ENCODE assay signal across 9 mouse cellular contexts in the genomic region with DNA sequence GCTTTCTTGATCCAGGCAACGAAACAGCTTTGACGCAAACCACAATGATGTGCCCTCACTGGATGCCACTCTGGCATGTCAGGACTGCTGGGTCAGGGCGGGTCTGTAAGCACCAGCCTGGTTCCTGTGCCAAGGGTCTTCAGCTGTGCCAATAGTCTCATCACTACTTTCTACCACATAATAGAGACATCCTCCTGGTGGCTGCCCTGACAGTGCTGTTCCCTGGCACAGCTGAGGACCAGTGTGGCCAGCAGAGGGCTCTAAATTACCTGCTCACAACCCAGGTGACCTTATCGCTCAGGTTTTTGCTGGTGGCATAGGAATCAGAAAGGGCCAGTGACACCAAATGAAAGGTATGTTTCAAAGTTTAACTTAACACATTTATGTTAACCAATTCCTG. TPM values are rescaled to one million over a fixed set of nuclear protein-coding genes. Genes with fewer than 3 reads are reported as not detected.
DNase-seq lines count a peak whose midpoint lies in the region; ATAC-seq and TF ChIP-seq lines count a peak whose summit lies in the region.
"Had no signal": no experiment of that assay in that cellular context is flagged by ENCODE, and none has a peak within 500 bp of the region (broad histone marks: within the 10 kb centered on the region; RNA-seq: fewer than 3 reads in every experiment).

No protein-coding gene starts in this region.

- no peak overlapping the region for H3K9ac ChIP-seq in kidney, embryonic 16.5 days (replicated peaks; ENCODE audit: low read length)

- intact Hi-C loops in left cerebral cortex, postnatal 36 days (cut with DNase I): no loop called here
- intact Hi-C loops in left cerebral cortex, postnatal 4 days (cut with DNase I): no loop called here

- ATAC-seq in kidney, embryonic 16.5 days (ENCODE audit: low FRiP score, low TSS enrichment): no peak

- H3K4me2 ChIP-seq in kidney, embryonic 16.5 days (replicated peaks; ENCODE audit: low read depth, low read length): no peak overlapping the region

- H3K4me1 ChIP-seq in kidney, adult 2 months (ENCODE audit: control insufficient read depth, insufficient read depth, low read length): peaks cover 3% of the 10 kb centered on the region; the same call in 1 of the 2 replicates
- H3K4me1 ChIP-seq in kidney, embryonic 16.5 days (ENCODE audit: insufficient read depth, low read length): no peaks in the 10 kb centered on the region

- no peaks in the 10 kb centered on the region for H3K27me3 ChIP-seq in kidney, adult 2 months (replicated peaks; ENCODE audit: control insufficient read depth, insufficient read depth, low read length)
- no peaks in the 10 kb centered on the region for H3K27me3 ChIP-seq in kidney, embryonic 16.5 days (ENCODE audit: insufficient read depth, low read length)

- no peaks in the 10 kb centered on the region for H3K36me3 ChIP-seq in kidney, adult 2 months (ENCODE audit: control insufficient read depth, insufficient read depth, low read length)
- H3K36me3 ChIP-seq in kidney, embryonic 16.5 days (ENCODE audit: insufficient read depth, low read length): no peaks in the 10 kb centered on the region

- TF ChIP-seq POLR2A in kidney, adult 2 months (IDR thresholded peaks at IDR 0.05; ENCODE audit: low read depth, low read length): no peak

- H3K27ac ChIP-seq in kidney, adult 2 months (ENCODE audit: insufficient read depth, low read depth, low read length): no peak overlapping the region
- no peak overlapping the region for H3K27ac ChIP-seq in kidney, embryonic 16.5 days (ENCODE audit: low read length)

- peak; percentile 82 for DNase-seq in kidney, adult 2 months
- peak; percentile 25 for DNase-seq in R1 (ENCODE audit: low read depth, low spot score)
- DNase-seq in kidney, postnatal 10 days: peak; percentile 55
- DNase-seq in spleen, postnatal 4 days (ENCODE audit: low spot score in 2 of 2): peak; percentile 44 to 73
- DNase-seq in left cerebral cortex, postnatal 36 days (ENCODE audit: low spot score in 2 of 2): no peak
- DNase-seq in neural tube, embryonic 10.5 days (ENCODE audit: extremely low spot score, low spot score): no peak
- no peak for DNase-seq in left cerebral cortex, postnatal 4 days

- no peak overlapping the region for H3K4me3 ChIP-seq in kidney, adult 2 months (ENCODE audit: insufficient read depth, low read depth, low read length)
- no peak overlapping the region for H3K4me3 ChIP-seq in kidney, embryonic 16.5 days (ENCODE audit: low read length)

- TF ChIP-seq CTCF in kidney, adult 2 months (conservative IDR thresholded peaks at IDR 0.05; ENCODE audit: insufficient read depth, insufficient read length, low read depth, low read length): peak; percentile 83

- 51% methylated on average over 4 of the region's 4 CpGs for WGBS in kidney, adult 2 months
- 51% methylated on average over 4 of the region's 4 CpGs for WGBS in kidney, embryonic 16.5 days

- H3K9me3 ChIP-seq in kidney, embryonic 16.5 days (ENCODE audit: low read length): no peaks in the 10 kb centered on the region

RNA-seq across cellular contexts. Expression of a gene that starts 1.2 kb away (rescaled TPM):
- polyA plus RNA-seq in kidney, adult 2 months (2012; rRNA removed): 636 and 727 TPM in 2 replicates
- polyA plus RNA-seq in kidney, embryonic 16.5 days (2015; fragmentation: Nextera tagmentation; extraction: Ambion mirVana): 63.4 and 75.6 TPM in 2 replicates
- 100 to 1,000 TPM; 134 to 153 TPM for total RNA-seq in left cerebral cortex, postnatal 36 days (2021)
- total RNA-seq in left cerebral cortex, postnatal 4 days (2021): 10 to 100 TPM; 48.0 to 50.0 TPM

RNA-seq across cellular contexts. Expression of a gene that starts 9.0 kb away (rescaled TPM):
- polyA plus RNA-seq in kidney, adult 2 months (2012; rRNA removed): 103 and 123 TPM in 2 replicates
- 50.7 and 52.1 TPM in 2 replicates for polyA plus RNA-seq in kidney, embryonic 16.5 days (2015; fragmentation: Nextera tagmentation; extraction: Ambion mirVana)
- total RNA-seq in left cerebral cortex, postnatal 36 days (2021): 10 to 100 TPM; 18.0 to 20.5 TPM
- total RNA-seq in left cerebral cortex, postnatal 4 days (2021): 10 to 100 TPM; 13.1 to 13.8 TPM

RNA-seq across cellular contexts. Expression of a gene that starts 24.7 kb away (rescaled TPM):
- 50.6 and 77.3 TPM in 2 replicates for polyA plus RNA-seq in kidney, adult 2 months (2012; rRNA removed)
- 3.0 and 3.1 TPM in 2 replicates for polyA plus RNA-seq in kidney, embryonic 16.5 days (2015; fragmentation: Nextera tagmentation; extraction: Ambion mirVana)
- total RNA-seq in left cerebral cortex, postnatal 36 days (2021): not detected
- total RNA-seq in left cerebral cortex, postnatal 4 days (2021): under 1 TPM in 1 of 2 experiments, not detected in 1; 0.22 TPM
- polyA plus RNA-seq: neural tube, embryonic 14.5 days had no signal

RNA-seq across cellular contexts. Expression of a gene that starts 37.0 kb away (rescaled TPM):
- polyA plus RNA-seq in kidney, adult 2 months (2012; rRNA removed): not detected in 2 replicates
- 0.11 TPM in 1 of 2 replicates, not detected in the other for polyA plus RNA-seq in kidney, embryonic 16.5 days (2015; fragmentation: Nextera tagmentation; extraction: Ambion mirVana)
- total RNA-seq in left cerebral cortex, postnatal 36 days (2021): not detected
- total RNA-seq in left cerebral cortex, postnatal 4 days (2021): not detected
- polyA plus RNA-seq: neural tube, embryonic 14.5 days had no signal

RNA-seq across cellular contexts. Expression of a gene that starts 45.0 kb away (rescaled TPM):
- polyA plus RNA-seq in kidney, adult 2 months (2012; rRNA removed): 37.2 and 38.4 TPM in 2 replicates
- polyA plus RNA-seq in kidney, embryonic 16.5 days (2015; fragmentation: Nextera tagmentation; extraction: Ambion mirVana): 63.3 and 67.1 TPM in 2 replicates
- total RNA-seq in left cerebral cortex, postnatal 36 days (2021): 10 to 100 TPM; 31.4 to 34.8 TPM
- total RNA-seq in left cerebral cortex, postnatal 4 days (2021): 10 to 100 TPM; 35.9 to 39.3 TPM

Comparison
In these comparisons a context has a peak if more than half of its experiments do, and no peak if none do; other contexts are left out.
1. DNase-seq: peak in kidney, adult 2 months (single experiment), R1 (single experiment), kidney, postnatal 10 days (single experiment) and spleen, postnatal 4 days (2 of 2); none in left cerebral cortex, postnatal 36 days (0 of 2), neural tube, embryonic 10.5 days (single experiment) and left cerebral cortex, postnatal 4 days (single experiment).